Mouse (Mus musculus) neural tube, embryonic 12.5 days (tissue): ENCODE results near the gene Cwf19l2. TPM values are rescaled to one million over a fixed set of nuclear protein-coding genes. Genes with fewer than 3 reads are reported as not detected.
A peak's percentile ranks its signal among the peaks of the same experiment; 100 is the strongest.
"Not testable (repeated sequence)": the region's sequence is repeated elsewhere in the genome, so short reads cannot be mapped to it uniquely, and the experiment has no call there.

ENCODE experiments used
- ATAC-seq: fragments of 200-750 bp; cut with Nextera tagmentation; 2 replicates; pipeline ENCODE4 v1.8.0; 2017; ENCODE audit warnings: low read depth, mild to moderate bottlenecking, moderate TSS enrichment, moderate library complexity; ENCODE audit not compliant: low FRiP score
- H3K27ac ChIP-seq: fragments of 300-500 bp; sonication (generic); 2 replicates; pipeline ENCODE4 v1.5.1; 2016
- H3K27me3 ChIP-seq: fragments of 300-500 bp; sonication (generic); replicated peaks from 2 replicates; pipeline ENCODE4 v1.6.1; 2016; ENCODE audit warnings: mild to moderate bottlenecking
- H3K36me3 ChIP-seq: fragments of 300-500 bp; sonication (generic); 2 replicates; pipeline ENCODE4 v1.6.1; 2016; ENCODE audit warnings: mild to moderate bottlenecking
- H3K4me1 ChIP-seq: fragments of 300-500 bp; sonication (generic); 2 replicates; pipeline ENCODE4 v1.6.1; 2016
- H3K4me2 ChIP-seq: fragments of 300-500 bp; sonication (generic); replicated peaks from 2 replicates; pipeline ENCODE4 v1.6.1; 2016; ENCODE audit warnings: mild to moderate bottlenecking
- H3K4me3 ChIP-seq: fragments of 300-500 bp; sonication (generic); 2 replicates; pipeline ENCODE4 v1.5.1; 2016
- H3K9ac ChIP-seq: fragments of 300-500 bp; sonication (generic); 2 replicates; pipeline ENCODE4 v1.6.1; 2016; ENCODE audit warnings: mild to moderate bottlenecking
- H3K9me3 ChIP-seq: fragments of 300-500 bp; sonication (generic); 2 replicates; pipeline ENCODE4 v1.6.1; 2016; ENCODE audit warnings: mild to moderate bottlenecking
- WGBS: fragments of 180-500 bp; shearing (Covaris S2); methylation state at CpG from one replicate; pipeline ENCODE4 v1.1.7; 2016; 5-methylcytosine and 5-hydroxymethylcytosine counted together
- polyA plus RNA-seq: library from polyadenylated mRNA; unstranded; fragments of >200 nt; fragmentation: Nextera tagmentation; extraction: Ambion mirVana; gene quantifications from 2 replicates; pipeline ENCODE4 v1.2.1, GENCODE M21; 2016

Cwf19l2 gene
- polyA plus RNA-seq, result 14.5 and 15.7 TPM in 2 replicates

GRCm38 (mm10) chr9:3403251-3404208 is at the start of gene Cwf19l2:
Cwf19l2 (plus strand) TSS chr9:3403592.
- peak; percentile 93 for ATAC-seq
- Histone ChIP-seq H3K4me3 (peak within 1 kb of the TSS; percentile 46), H3K9ac (peak within 1 kb of the TSS; percentile 52), H3K27me3 (no peaks in the 10 kb centered on the region), H3K27ac (no peak within 1 kb of the TSS), H3K4me2 (peak within 1 kb of the TSS; percentile 67), H3K36me3 (no peaks in the 10 kb centered on the region), H3K4me1 (no peaks in the 10 kb centered on the region), H3K9me3 (no peaks in the 10 kb centered on the region)
- under 1% methylated on average over 28 of the region's 28 CpGs for WGBS

GRCm38 (mm10) chr9:3376323-3376722 is 27.1 kb upstream of the Cwf19l2 start:
- H3K27ac ChIP-seq, H3K4me3 ChIP-seq, H3K9ac ChIP-seq, H3K4me2 ChIP-seq, H3K9me3 ChIP-seq, H3K27me3 ChIP-seq, H3K4me1 ChIP-seq, ATAC-seq: not testable (repeated sequence)
- peaks cover 16% of the 10 kb centered on the region for H3K36me3 ChIP-seq
- WGBS, result 45% methylated on average over 1 of the region's 1 CpGs

- H3K9me3 ChIP-seq, result no peaks in the 10 kb centered on the region
- H3K4me1 ChIP-seq, result no peaks in the 10 kb centered on the region
- H3K27ac ChIP-seq, result no peak overlapping the region
- no peaks in the 10 kb centered on the region for H3K27me3 ChIP-seq
- H3K9ac ChIP-seq, result peak overlapping the region; percentile 52
- WGBS, result 4% methylated on average over 13 of the region's 13 CpGs
- ATAC-seq, result peak; percentile 27; the same call in 1 of the 2 replicates
- peak overlapping the region; percentile 46 for H3K4me3 ChIP-seq
- no peaks in the 10 kb centered on the region for H3K36me3 ChIP-seq
- H3K4me2 ChIP-seq, result peak overlapping the region; percentile 67
Measured at GRCm38 (mm10) chr9:3404372-3404771, 980 bp downstream of the Cwf19l2 start.

GRCm38 (mm10) chr9:3439555-3440300 is 36.3 kb downstream of the Cwf19l2 start:
- H3K36me3 ChIP-seq, H3K4me3 ChIP-seq, H3K4me2 ChIP-seq, H3K27me3 ChIP-seq, H3K9me3 ChIP-seq, ATAC-seq, H3K9ac ChIP-seq, H3K4me1 ChIP-seq, H3K27ac ChIP-seq: not testable (repeated sequence)
- 84% methylated on average over 6 of the region's 6 CpGs for WGBS

GRCm38 (mm10) chr9:3471897-3472296 is 68.5 kb downstream of the Cwf19l2 start:
- Histone ChIP-seq H3K27ac (no peak overlapping the region), H3K4me1 (no peaks in the 10 kb centered on the region), H3K4me2 (no peak overlapping the region), H3K27me3 (no peaks in the 10 kb centered on the region), H3K4me3 (no peak overlapping the region), H3K36me3 (peaks cover 8% of the 10 kb centered on the region), H3K9me3 (no peaks in the 10 kb centered on the region), H3K9ac (no peak overlapping the region)
- no peak for ATAC-seq

- Histone ChIP-seq H3K9ac (no peak overlapping the region), H3K4me3 (no peak overlapping the region), H3K9me3 (no peaks in the 10 kb centered on the region), H3K36me3 (no peaks in the 10 kb centered on the region), H3K27me3 (no peaks in the 10 kb centered on the region), H3K4me1 (no peaks in the 10 kb centered on the region), H3K27ac (no peak overlapping the region), H3K4me2 (no peak overlapping the region)
- WGBS, result 97% methylated on average over 1 of the region's 1 CpGs
- ATAC-seq, result no peak
Measured at GRCm38 (mm10) chr9:3518645-3519044, 115.3 kb downstream of the Cwf19l2 start.

GRCm38 (mm10) chr9:3519178-3519577 is 115.8 kb downstream of the Cwf19l2 start:
- no peak for ATAC-seq
- Histone ChIP-seq H3K36me3 (no peaks in the 10 kb centered on the region), H3K27ac (no peak overlapping the region), H3K4me3 (no peak overlapping the region), H3K27me3 (no peaks in the 10 kb centered on the region), H3K9me3 (no peaks in the 10 kb centered on the region), H3K9ac (no peak overlapping the region), H3K4me2 (no peak overlapping the region), H3K4me1 (no peaks in the 10 kb centered on the region)
- 92% methylated on average over 1 of the region's 1 CpGs for WGBS

GRCm38 (mm10) chr9:3521031-3521430 is 117.6 kb downstream of the Cwf19l2 start:
- H3K27me3 ChIP-seq, result no peaks in the 10 kb centered on the region
- no peak overlapping the region for H3K27ac ChIP-seq
- H3K36me3 ChIP-seq, result no peaks in the 10 kb centered on the region
- H3K4me3 ChIP-seq, result no peak overlapping the region
- no peaks in the 10 kb centered on the region for H3K4me1 ChIP-seq
- no peak overlapping the region for H3K4me2 ChIP-seq
- WGBS, result 85% methylated on average over 2 of the region's 2 CpGs
- H3K9me3 ChIP-seq, result no peaks in the 10 kb centered on the region
- ATAC-seq, result no peak
- no peak overlapping the region for H3K9ac ChIP-seq

Other genes starting within 250 kb of the Cwf19l2 start
- 50.7 and 53.0 TPM in 2 replicates for gene Alkbh8, start 68.5 kb upstream of the Cwf19l2 start, polyA plus RNA-seq
- 2.2 and 2.7 TPM in 2 replicates for gene Gucy1a2, start 129.2 kb downstream of the Cwf19l2 start, polyA plus RNA-seq